Mouse (Mus musculus): ENCODE results near the gene Trove2.

GRCm38 (mm10) chr1:143740581-143740980, 36.3 kb downstream of the Trove2 start:
- TF ChIP-seq HCFC1 (IDR thresholded peaks at IDR 0.05; ENCODE audit: low read depth, low read length): no peak
- no peak for TF ChIP-seq CTCF (IDR thresholded peaks at IDR 0.05 in 2 of 3, conservative IDR thresholded peaks at IDR 0.05 in 1 of 3; ENCODE audit: control insufficient read depth in 1 of 3, insufficient read depth in 1 of 3, low read depth in 2 of 3, low read length in 3 of 3, poor library complexity in 1 of 3, severe bottlenecking in 1 of 3)
- no peak for TF ChIP-seq MAX (IDR thresholded peaks at IDR 0.05; ENCODE audit: low read length)
- no peak for TF ChIP-seq MXI1 (IDR thresholded peaks at IDR 0.05; ENCODE audit: low read depth, low read length)
- no peak for TF ChIP-seq USF2 (IDR thresholded peaks at IDR 0.05; ENCODE audit: borderline replicate concordance in 1 of 2, insufficient read depth in 1 of 2, low read depth in 1 of 2, low read length in 2 of 2)
- no peak for TF ChIP-seq SMC3 (IDR thresholded peaks at IDR 0.05; ENCODE audit: low read depth, low read length)
- TF ChIP-seq POLR2A (IDR thresholded peaks at IDR 0.05; ENCODE audit: control insufficient read depth in 1 of 2, insufficient read depth in 1 of 2, low read depth in 1 of 2, low read length in 2 of 2, poor library complexity in 1 of 2): no peak
